Mouse (Mus musculus): Measurements from ENCODE around the gene Lyz2. TPM values are rescaled to one million over a fixed set of nuclear protein-coding genes. Genes with fewer than 3 reads are reported as not detected.
"Not testable (repeated sequence)": the region's sequence is repeated elsewhere in the genome, so short reads cannot be mapped to it uniquely, and the experiment has no call there.

Lyz2 gene
- polyA plus RNA-seq, 1 experiment from 2014 or later: 65.0 TPM

- Histone ChIP-seq H3K9ac (ENCODE audit: low read depth, low read length) (no peak overlapping the region), H3K4me2 (no peak overlapping the region), H3K9me3 (replicated peaks; ENCODE audit: control insufficient read depth, low read length) (no peaks in the 10 kb centered on the region), H3K27me3 (ENCODE audit: control insufficient read depth, insufficient read depth, low read length) (no peaks in the 10 kb centered on the region; the same call in 1 of the 2 replicates), H3K4me1 (ENCODE audit: control insufficient read depth, insufficient read depth, low read length) (no peaks in the 10 kb centered on the region), H3K27ac (ENCODE audit: low read depth, low read length) (no peak overlapping the region), H3K4me3 (ENCODE audit: low read depth, low read length) (no peak overlapping the region), H3K36me3 (ENCODE audit: control insufficient read depth, insufficient read depth, low read length) (no peaks in the 10 kb centered on the region)
- 85% methylated on average over 1 of the region's 1 CpGs for WGBS (ENCODE audit: insufficient replicate concordance)
- ATAC-seq (replicated peaks; ENCODE audit: insufficient number of reproducible peaks, low FRiP score, low TSS enrichment): no peak
Measured at GRCm38 (mm10) chr10:117301688-117302087, 19.6 kb upstream of the Lyz2 start.

DNA sequence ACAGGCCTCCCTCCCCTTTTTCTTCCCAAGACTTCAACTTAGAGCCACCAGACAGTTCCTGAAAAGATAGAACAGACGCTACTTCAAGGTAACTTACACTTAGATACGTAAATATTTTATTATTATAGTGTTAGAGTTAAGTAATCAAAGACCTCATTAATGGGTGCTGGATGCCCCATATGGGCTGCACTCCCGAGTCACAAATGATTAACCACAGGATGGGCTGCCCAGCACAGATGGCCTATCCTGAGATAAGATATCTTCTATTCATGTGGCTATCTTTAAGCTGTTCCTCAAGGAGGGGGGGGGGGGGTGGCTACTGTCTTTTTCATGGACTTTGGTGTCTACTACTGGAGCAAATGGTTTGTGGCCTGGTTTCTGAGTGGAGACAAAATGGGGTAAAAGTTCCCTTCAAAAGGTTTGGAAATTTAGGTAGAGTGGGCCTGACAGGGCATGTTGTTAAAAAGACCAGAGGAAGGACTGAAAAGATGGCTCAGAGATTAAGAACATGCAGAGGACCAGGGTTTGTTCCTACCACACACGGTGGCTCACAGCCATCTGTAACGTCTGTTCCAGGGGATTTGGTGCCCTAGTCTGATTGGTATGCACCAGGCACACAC lies 17.9 kb upstream of the Lyz2 start:
- Histone ChIP-seq H3K27me3 (ENCODE audit: control insufficient read depth, insufficient read depth, low read length) (no peaks in the 10 kb centered on the region; the same call in 1 of the 2 replicates), H3K4me3 (ENCODE audit: low read depth, low read length) (no peak overlapping the region), H3K27ac (ENCODE audit: low read depth, low read length) (no peak overlapping the region), H3K4me1 (ENCODE audit: control insufficient read depth, insufficient read depth, low read length) (no peaks in the 10 kb centered on the region), H3K36me3 (ENCODE audit: control insufficient read depth, insufficient read depth, low read length) (no peaks in the 10 kb centered on the region), H3K4me2 (no peak overlapping the region), H3K9ac (ENCODE audit: low read depth, low read length) (no peak overlapping the region), H3K9me3 (replicated peaks; ENCODE audit: control insufficient read depth, low read length) (no peaks in the 10 kb centered on the region)
- WGBS (ENCODE audit: insufficient replicate concordance): 66% methylated on average over 5 of the region's 5 CpGs
- ATAC-seq (replicated peaks; ENCODE audit: insufficient number of reproducible peaks, low FRiP score, low TSS enrichment): no peak

GRCm38 (mm10) chr10:117299106-117299505 lies 17.0 kb upstream of the Lyz2 start:
- no peak overlapping the region for H3K4me3 ChIP-seq (ENCODE audit: low read depth, low read length)
- no peaks in the 10 kb centered on the region for H3K9me3 ChIP-seq (replicated peaks; ENCODE audit: control insufficient read depth, low read length)
- H3K4me1 ChIP-seq (ENCODE audit: control insufficient read depth, insufficient read depth, low read length): no peaks in the 10 kb centered on the region
- no peaks in the 10 kb centered on the region; the same call in 1 of the 2 replicates for H3K27me3 ChIP-seq (ENCODE audit: control insufficient read depth, insufficient read depth, low read length)
- no peaks in the 10 kb centered on the region for H3K36me3 ChIP-seq (ENCODE audit: control insufficient read depth, insufficient read depth, low read length)
- H3K4me2 ChIP-seq: no peak overlapping the region
- WGBS (ENCODE audit: insufficient replicate concordance): 84% methylated on average over 4 of the region's 4 CpGs
- H3K9ac ChIP-seq (ENCODE audit: low read depth, low read length): no peak overlapping the region
- H3K27ac ChIP-seq (ENCODE audit: low read depth, low read length): no peak overlapping the region
- ATAC-seq (replicated peaks; ENCODE audit: insufficient number of reproducible peaks, low FRiP score, low TSS enrichment): no peak

GRCm38 (mm10) chr10:117298336-117298735 lies 16.2 kb upstream of the Lyz2 start:
- no peak overlapping the region for H3K9ac ChIP-seq (ENCODE audit: low read depth, low read length)
- no peaks in the 10 kb centered on the region for H3K9me3 ChIP-seq (replicated peaks; ENCODE audit: control insufficient read depth, low read length)
- no peak overlapping the region for H3K27ac ChIP-seq (ENCODE audit: low read depth, low read length)
- no peak for ATAC-seq (replicated peaks; ENCODE audit: insufficient number of reproducible peaks, low FRiP score, low TSS enrichment)
- H3K36me3 ChIP-seq (ENCODE audit: control insufficient read depth, insufficient read depth, low read length): no peaks in the 10 kb centered on the region
- WGBS (ENCODE audit: insufficient replicate concordance): 76% methylated on average over 6 of the region's 6 CpGs
- H3K4me2 ChIP-seq: no peak overlapping the region
- no peaks in the 10 kb centered on the region; the same call in 1 of the 2 replicates for H3K27me3 ChIP-seq (ENCODE audit: control insufficient read depth, insufficient read depth, low read length)
- H3K4me3 ChIP-seq (ENCODE audit: low read depth, low read length): no peak overlapping the region
- H3K4me1 ChIP-seq (ENCODE audit: control insufficient read depth, insufficient read depth, low read length): no peaks in the 10 kb centered on the region

DNA sequence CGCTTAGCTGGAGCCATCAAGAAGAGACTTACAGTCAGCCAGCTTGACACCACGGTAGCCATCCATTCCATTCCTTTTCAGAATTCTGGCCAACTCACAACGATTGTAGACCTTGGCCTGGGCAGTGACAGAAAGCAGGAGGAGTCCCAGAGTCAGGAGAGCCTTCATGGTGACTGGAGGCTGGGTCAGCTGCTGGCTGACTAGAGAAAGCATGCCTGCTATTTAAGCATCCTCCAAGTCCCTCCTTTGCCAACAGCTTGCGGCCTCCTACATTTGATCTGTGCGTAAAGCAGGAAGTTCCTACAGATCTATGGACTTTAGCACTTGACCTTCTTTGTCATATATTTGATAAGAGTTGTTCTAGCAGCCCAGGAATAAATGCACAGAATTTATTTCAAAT lies 10.6 kb upstream of the Lyz2 start, which contains the start of gene Lyz1:
Gene Lyz1, minus strand, starts transcription at position 198 of the 400 bp plus-strand sequence.
- H3K4me3 ChIP-seq (ENCODE audit: low read depth, low read length): no peak within 1 kb of the TSS
- H3K4me2 ChIP-seq: no peak within 1 kb of the TSS
- H3K4me1 ChIP-seq (ENCODE audit: control insufficient read depth, insufficient read depth, low read length): peaks cover 7% of the 10 kb centered on the region; the same call in 1 of the 2 replicates
- H3K9ac ChIP-seq (ENCODE audit: low read depth, low read length): no peak within 1 kb of the TSS
- peaks cover 4% of the 10 kb centered on the region; the same call in 1 of the 2 replicates for H3K27me3 ChIP-seq (ENCODE audit: control insufficient read depth, insufficient read depth, low read length)
- ATAC-seq (replicated peaks; ENCODE audit: insufficient number of reproducible peaks, low FRiP score, low TSS enrichment): no peak
- no peaks in the 10 kb centered on the region for H3K36me3 ChIP-seq (ENCODE audit: control insufficient read depth, insufficient read depth, low read length)
- H3K27ac ChIP-seq (ENCODE audit: low read depth, low read length): no peak within 1 kb of the TSS
- WGBS (ENCODE audit: insufficient replicate concordance): 61% methylated on average over 5 of the region's 5 CpGs
- H3K9me3 ChIP-seq (replicated peaks; ENCODE audit: control insufficient read depth, low read length): no peaks in the 10 kb centered on the region

- not testable (repeated sequence) for H3K27me3 ChIP-seq (ENCODE audit: control insufficient read depth, insufficient read depth, low read length); ATAC-seq (replicated peaks; ENCODE audit: insufficient number of reproducible peaks, low FRiP score, low TSS enrichment); H3K4me1 ChIP-seq (ENCODE audit: control insufficient read depth, insufficient read depth, low read length); H3K27ac ChIP-seq (ENCODE audit: low read depth, low read length); H3K9me3 ChIP-seq (replicated peaks; ENCODE audit: control insufficient read depth, low read length); H3K4me2 ChIP-seq; H3K4me3 ChIP-seq (ENCODE audit: low read depth, low read length); H3K36me3 ChIP-seq (ENCODE audit: control insufficient read depth, insufficient read depth, low read length); H3K9ac ChIP-seq (ENCODE audit: low read depth, low read length)
- 91% methylated on average over 6 of the region's 6 CpGs for WGBS (ENCODE audit: insufficient replicate concordance)
Measured at GRCm38 (mm10) chr10:117290936-117291335, 8.8 kb upstream of the Lyz2 start.

- H3K27me3 ChIP-seq (ENCODE audit: control insufficient read depth, insufficient read depth, low read length): peaks cover 4% of the 10 kb centered on the region; the same call in 1 of the 2 replicates
- ATAC-seq (replicated peaks; ENCODE audit: insufficient number of reproducible peaks, low FRiP score, low TSS enrichment): no peak
- no peak overlapping the region for H3K9ac ChIP-seq (ENCODE audit: low read depth, low read length)
- H3K4me2 ChIP-seq: no peak overlapping the region
- H3K4me3 ChIP-seq (ENCODE audit: low read depth, low read length): no peak overlapping the region
- no peak overlapping the region for H3K27ac ChIP-seq (ENCODE audit: low read depth, low read length)
- H3K9me3 ChIP-seq (replicated peaks; ENCODE audit: control insufficient read depth, low read length): no peaks in the 10 kb centered on the region
- no peaks in the 10 kb centered on the region for H3K36me3 ChIP-seq (ENCODE audit: control insufficient read depth, insufficient read depth, low read length)
- 44% methylated on average over 6 of the region's 6 CpGs for whole genome bisulfite sequencing (ENCODE audit: insufficient replicate concordance)
- H3K4me1 ChIP-seq (ENCODE audit: control insufficient read depth, insufficient read depth, low read length): peaks cover 11% of the 10 kb centered on the region
Measured at GRCm38 (mm10) chr10:117290046-117290870, 8.1 kb upstream of the Lyz2 start.

DNA sequence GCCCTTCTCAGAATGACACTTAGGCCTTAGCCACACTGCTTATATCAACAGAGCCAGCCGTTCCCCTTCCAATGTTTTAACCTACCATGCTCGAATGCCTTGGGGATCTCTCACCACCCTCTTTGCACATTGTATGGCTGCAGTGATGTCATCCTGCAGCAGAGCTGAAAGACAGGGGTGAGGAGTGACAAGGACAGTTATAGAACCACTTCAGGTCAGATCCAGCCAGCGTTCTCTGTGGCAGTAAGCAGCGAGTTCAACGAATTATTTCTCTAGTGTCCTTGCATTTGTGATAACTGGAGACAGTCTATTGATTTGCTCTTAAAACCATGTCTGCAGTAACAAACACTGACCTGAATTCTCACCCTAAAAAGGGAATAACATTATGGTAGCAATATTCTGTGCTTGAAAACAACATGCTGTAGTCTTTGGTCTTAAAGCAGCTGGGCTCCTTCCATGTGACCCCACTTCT lies 6.9 kb upstream of the Lyz2 start:
- peak; percentile 37; the same call in 1 of the 2 replicates for ATAC-seq (replicated peaks; ENCODE audit: insufficient number of reproducible peaks, low FRiP score, low TSS enrichment)
- H3K4me1 ChIP-seq (ENCODE audit: control insufficient read depth, insufficient read depth, low read length): peaks cover 18% of the 10 kb centered on the region
- 42% methylated on average over 5 of the region's 5 CpGs for WGBS (ENCODE audit: insufficient replicate concordance)
- not testable (repeated sequence) for H3K36me3 ChIP-seq (ENCODE audit: control insufficient read depth, insufficient read depth, low read length); H3K27me3 ChIP-seq (ENCODE audit: control insufficient read depth, insufficient read depth, low read length); H3K4me3 ChIP-seq (ENCODE audit: low read depth, low read length); H3K4me2 ChIP-seq; H3K9me3 ChIP-seq (replicated peaks; ENCODE audit: control insufficient read depth, low read length); H3K9ac ChIP-seq (ENCODE audit: low read depth, low read length)
- peak overlapping the region; percentile 54; the same call in 1 of the 2 replicates for H3K27ac ChIP-seq (ENCODE audit: low read depth, low read length)

Measured in heart, embryonic 11.5 days (tissue).